Mouse (Mus musculus): ENCODE measurements around the gene Selp.

Gene Selp

GRCm38 (mm10) chr1:164184142-164184870 lies 69.2 kb downstream of the Selp start:
- DNase-seq = peak; percentile 53

GRCm38 (mm10) chr1:164184871-164185223 lies 69.8 kb downstream of the Selp start:
- no peak for DNase-seq

- no peak for DNase-seq
These were observed 70.3 kb downstream of the Selp start for GRCm38 (mm10) chr1:164185316-164185715.

GRCm38 (mm10) chr1:164187002-164187560 lies 72.0 kb downstream of the Selp start:
- DNase-seq = no peak

DNA sequence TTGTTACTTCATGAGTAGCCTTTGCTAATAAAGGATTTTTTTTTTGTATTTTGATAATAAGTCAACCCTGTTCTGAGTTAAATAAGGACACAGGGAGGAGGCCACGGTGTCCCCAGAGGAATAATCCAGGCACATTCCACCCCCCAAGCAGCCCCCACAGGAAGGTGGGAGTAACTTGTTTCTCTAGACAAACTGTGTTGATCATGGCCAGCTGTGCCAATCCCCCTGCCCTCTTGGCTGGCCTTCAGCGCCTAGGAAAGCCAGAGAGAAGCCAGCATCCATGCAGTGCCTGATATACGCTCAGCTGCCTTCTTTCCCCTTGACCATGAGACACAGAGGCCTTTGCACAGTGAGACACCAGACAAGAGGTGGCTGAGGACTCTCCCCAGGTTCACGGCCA lies 84.5 kb downstream of the Selp start:
- no peak for DNase-seq

Data from cerebellum, adult 9-10 months (tissue).